Mouse (Mus musculus): ENCODE measurements around the gene Coasy.

DNA sequence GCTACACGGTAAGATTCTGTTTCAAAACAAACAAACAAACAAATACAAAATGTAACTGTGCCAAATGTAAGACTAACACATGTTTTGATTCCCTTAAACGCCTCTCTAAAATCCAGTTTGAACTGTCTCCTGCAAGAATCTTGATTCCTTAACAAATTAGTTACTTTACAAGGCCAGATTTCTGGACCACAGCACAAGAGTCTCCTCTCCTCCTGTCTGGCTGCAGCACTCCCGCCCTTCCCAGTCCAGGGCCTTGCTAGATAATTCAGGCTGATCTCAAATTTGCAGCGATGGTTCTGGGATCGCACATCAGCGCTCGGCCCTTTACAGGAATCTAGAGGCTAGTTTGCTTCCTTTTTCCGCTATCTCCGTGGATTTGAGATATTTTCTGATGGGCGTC is 706 bp upstream of the Coasy start:
- TF ChIP-seq CTCF (IDR thresholded peaks at IDR 0.05; ENCODE audit: insufficient read depth, low read depth, low read length), result no peak
- no peak for TF ChIP-seq POLR2A (IDR thresholded peaks at IDR 0.05; ENCODE audit: insufficient read depth, low read depth, low read length)
